Mouse (Mus musculus): ENCODE measurements around the gene Tns1.

- no peak for TF ChIP-seq CTCF (conservative IDR thresholded peaks at IDR 0.05; ENCODE audit: insufficient read depth, insufficient read length, low read depth, low read length)
- TF ChIP-seq POLR2A (IDR thresholded peaks at IDR 0.05; ENCODE audit: low read depth, low read length): no peak
Measured at GRCm38 (mm10) chr1:73904641-73905040, 219.6 kb downstream of the Tns1 start.
